In genomic region chr6:124966466-124967118, GRCm38 (mm10) we compare ENCODE assay signal across 9 mouse cellular contexts. TPM values are rescaled to one million over a fixed set of nuclear protein-coding genes. Genes with fewer than 3 reads are reported as not detected.
A peak's percentile ranks its signal among the peaks of the same experiment; 100 is the strongest.
DNase-seq lines count a peak whose midpoint lies in the region; ATAC-seq and TF ChIP-seq lines count a peak whose summit lies in the region.
"Had no signal": no experiment of that assay in that cellular context is flagged by ENCODE, and none has a peak within 500 bp of the region (broad histone marks: within the 10 kb centered on the region; RNA-seq: fewer than 3 reads in every experiment).

No protein-coding gene starts in this region.

- 93% methylated on average over 7 of the region's 7 CpGs for WGBS in lung, embryonic 14.5 days
- 98% methylated on average over 7 of the region's 7 CpGs for WGBS in hindbrain, embryonic 13.5 days
- 94% methylated on average over 7 of the region's 7 CpGs for WGBS in stomach, postnatal 0 days

- TF ChIP-seq EP300 in stomach, postnatal 0 days (optimal IDR thresholded peaks at IDR 0.05) = no peak

- peaks cover 8% of the 10 kb centered on the region; the same call in 1 of the 2 replicates for H3K4me1 ChIP-seq in lung, embryonic 14.5 days (ENCODE audit: insufficient read depth)
- H3K4me1 ChIP-seq in hindbrain, embryonic 13.5 days (replicated peaks) = peaks cover 17% of the 10 kb centered on the region
- 0 out of 2 replicates have a peak, but pooled peaks cover 6% of the 10 kb centered on the region for H3K4me1 ChIP-seq in stomach, postnatal 0 days (replicated peaks; ENCODE audit: control insufficient read depth, insufficient read depth)

- ATAC-seq in lung, embryonic 14.5 days (ENCODE audit: insufficient read depth) = no peak
- no peak for ATAC-seq in hindbrain, embryonic 13.5 days (ENCODE audit: low FRiP score)
- ATAC-seq in stomach, postnatal 0 days (ENCODE audit: low FRiP score, low TSS enrichment) = no peak

- H3K4me2 ChIP-seq in lung, embryonic 14.5 days = peak overlapping the region; percentile 75
- H3K4me2 ChIP-seq in hindbrain, embryonic 13.5 days = peak overlapping the region; percentile 94
- H3K4me2 ChIP-seq in stomach, postnatal 0 days (replicated peaks; ENCODE audit: low read depth) = peak overlapping the region; percentile 82

- TF ChIP-seq CTCF in lung, embryonic 14.5 days (IDR thresholded peaks at IDR 0.05; ENCODE audit: low read depth) = peak; percentile 47
- peak; percentile 27; the same call in 1 of the 2 replicates for TF ChIP-seq CTCF in brain, embryonic 14.5 days (IDR thresholded peaks at IDR 0.05; ENCODE audit: borderline replicate concordance, extremely low read depth, insufficient read depth, insufficient read length)
- TF ChIP-seq CTCF in stomach, postnatal 0 days (IDR thresholded peaks at IDR 0.05; ENCODE audit: low read depth) = peak; percentile 61

- H3K27me3 ChIP-seq in lung, embryonic 14.5 days (ENCODE audit: insufficient read depth, low read length) = no peaks in the 10 kb centered on the region
- 0 out of 2 replicates have a peak, but pooled peaks cover 2% of the 10 kb centered on the region for H3K27me3 ChIP-seq in hindbrain, embryonic 13.5 days
- H3K27me3 ChIP-seq in stomach, postnatal 0 days (ENCODE audit: control insufficient read depth, insufficient read depth, low read length) = no peaks in the 10 kb centered on the region

- H3K9ac ChIP-seq in lung, embryonic 14.5 days = no peak overlapping the region
- H3K9ac ChIP-seq in hindbrain, embryonic 13.5 days = peak overlapping the region; percentile 90; the same call in 1 of the 2 replicates
- H3K9ac ChIP-seq in stomach, postnatal 0 days (ENCODE audit: low read length) = no peak overlapping the region

- H3K36me3 ChIP-seq in lung, embryonic 14.5 days (ENCODE audit: insufficient read depth) = peaks cover 12% of the 10 kb centered on the region
- peaks cover 16% of the 10 kb centered on the region for H3K36me3 ChIP-seq in hindbrain, embryonic 13.5 days
- no peaks in the 10 kb centered on the region for H3K36me3 ChIP-seq in stomach, postnatal 0 days (ENCODE audit: control insufficient read depth, insufficient read depth, low read length)

- H3K9me3 ChIP-seq in lung, embryonic 14.5 days (ENCODE audit: low read depth, low read length) = no peaks in the 10 kb centered on the region; the same call in 1 of the 2 replicates
- no peaks in the 10 kb centered on the region for H3K9me3 ChIP-seq in hindbrain, embryonic 13.5 days
- H3K9me3 ChIP-seq in stomach, postnatal 0 days (ENCODE audit: control insufficient read depth, low read length) = no peaks in the 10 kb centered on the region

- peak; percentile 24 for DNase-seq in lung, embryonic 14.5 days
- no peak for DNase-seq in lung, adult 18-20 months
- no peak for DNase-seq in brain, embryonic 14.5 days (ENCODE audit: low read depth)
- peak; percentile 43 for DNase-seq in lung, postnatal 10 days
- no peak for DNase-seq in stomach, postnatal 0 days (ENCODE audit: low spot score)
- DNase-seq in gastrocnemius, postnatal 4 days (ENCODE audit: low spot score in 2 of 2) = no peak
- no peak for DNase-seq in cerebellum, postnatal 36 days

- no peak for TF ChIP-seq POLR2A in brain, embryonic 14.5 days (IDR thresholded peaks at IDR 0.05; ENCODE audit: borderline replicate concordance, extremely low read depth, insufficient read depth, insufficient read length, poor library complexity, severe bottlenecking)

- peak overlapping the region; percentile 65 for H3K4me3 ChIP-seq in lung, embryonic 14.5 days (ENCODE audit: low read depth, low read length)
- H3K4me3 ChIP-seq in hindbrain, embryonic 13.5 days = peak overlapping the region; percentile 78
- no peak overlapping the region; the same call in 1 of the 2 replicates for H3K4me3 ChIP-seq in stomach, postnatal 0 days (ENCODE audit: low read depth, low read length)

- no peak overlapping the region for H3K27ac ChIP-seq in lung, embryonic 14.5 days (ENCODE audit: low read depth)
- H3K27ac ChIP-seq in hindbrain, embryonic 13.5 days = no peak overlapping the region
- H3K27ac ChIP-seq in stomach, postnatal 0 days (replicated peaks) = no peak overlapping the region

RNA-seq across cellular contexts. Expression of gene Cops7a, which starts 1.3 kb away (rescaled TPM):
- polyA plus RNA-seq in lung, embryonic 14.5 days (2014; fragmentation: Nextera tagmentation; extraction: Ambion mirVana) = 147 and 155 TPM in 2 replicates
- polyA plus RNA-seq in brain, embryonic 14.5 days (2012; rRNA removed) = 130 and 170 TPM in 2 replicates
- polyA plus RNA-seq in hindbrain, embryonic 13.5 days (2015; fragmentation: Nextera tagmentation; extraction: Ambion mirVana) = 89.3 and 94.5 TPM in 2 replicates
- polyA plus RNA-seq in stomach, postnatal 0 days (2015; fragmentation: Nextera tagmentation; extraction: Ambion mirVana) = 114 and 121 TPM in 2 replicates
- total RNA-seq in gastrocnemius, postnatal 4 days (2021) = 10 to 100 TPM; 86.3 to 86.8 TPM

RNA-seq across cellular contexts. Expression of gene Pianp, which starts 29.9 kb away (rescaled TPM):
- polyA plus RNA-seq in lung, embryonic 14.5 days (2014; fragmentation: Nextera tagmentation; extraction: Ambion mirVana) = 0.39 and 0.59 TPM in 2 replicates
- 49.8 and 68.1 TPM in 2 replicates for polyA plus RNA-seq in brain, embryonic 14.5 days (2012; rRNA removed)
- polyA plus RNA-seq in hindbrain, embryonic 13.5 days (2015; fragmentation: Nextera tagmentation; extraction: Ambion mirVana) = 29.3 and 31.6 TPM in 2 replicates
- polyA plus RNA-seq in stomach, postnatal 0 days (2015; fragmentation: Nextera tagmentation; extraction: Ambion mirVana) = 3.1 and 4.0 TPM in 2 replicates
- under 1 TPM; 0.56 to 0.67 TPM for total RNA-seq in gastrocnemius, postnatal 4 days (2021)
- total RNA-seq: hematopoietic stem cell, adult 5-6 weeks had no signal

RNA-seq across cellular contexts. Expression of gene Mlf2, which starts 35.4 kb away (rescaled TPM):
- 390 and 401 TPM in 2 replicates for polyA plus RNA-seq in lung, embryonic 14.5 days (2014; fragmentation: Nextera tagmentation; extraction: Ambion mirVana)
- polyA plus RNA-seq in brain, embryonic 14.5 days (2012; rRNA removed) = 551 and 626 TPM in 2 replicates
- 481 and 505 TPM in 2 replicates for polyA plus RNA-seq in hindbrain, embryonic 13.5 days (2015; fragmentation: Nextera tagmentation; extraction: Ambion mirVana)
- 312 and 330 TPM in 2 replicates for polyA plus RNA-seq in stomach, postnatal 0 days (2015; fragmentation: Nextera tagmentation; extraction: Ambion mirVana)
- 100 to 1,000 TPM; 236 to 238 TPM for total RNA-seq in gastrocnemius, postnatal 4 days (2021)

RNA-seq across cellular contexts. Expression of gene Zfp384, which starts 42.4 kb away (rescaled TPM):
- polyA plus RNA-seq in lung, embryonic 14.5 days (2014; fragmentation: Nextera tagmentation; extraction: Ambion mirVana) = 13.2 and 14.8 TPM in 2 replicates
- polyA plus RNA-seq in brain, embryonic 14.5 days (2012; rRNA removed) = 107 and 118 TPM in 2 replicates
- 17.7 and 20.4 TPM in 2 replicates for polyA plus RNA-seq in hindbrain, embryonic 13.5 days (2015; fragmentation: Nextera tagmentation; extraction: Ambion mirVana)
- polyA plus RNA-seq in stomach, postnatal 0 days (2015; fragmentation: Nextera tagmentation; extraction: Ambion mirVana) = 7.0 and 7.2 TPM in 2 replicates
- 10 to 100 TPM; 28.1 to 32.8 TPM for total RNA-seq in gastrocnemius, postnatal 4 days (2021)

RNA-seq across cellular contexts. Expression of gene Ptms, which starts 46.7 kb away (rescaled TPM):
- 377 and 442 TPM in 2 replicates for polyA plus RNA-seq in lung, embryonic 14.5 days (2014; fragmentation: Nextera tagmentation; extraction: Ambion mirVana)
- 2,630 and 3,258 TPM in 2 replicates for polyA plus RNA-seq in brain, embryonic 14.5 days (2012; rRNA removed)
- polyA plus RNA-seq in hindbrain, embryonic 13.5 days (2015; fragmentation: Nextera tagmentation; extraction: Ambion mirVana) = 744 and 801 TPM in 2 replicates
- 260 and 276 TPM in 2 replicates for polyA plus RNA-seq in stomach, postnatal 0 days (2015; fragmentation: Nextera tagmentation; extraction: Ambion mirVana)
- 100 to 1,000 TPM; 395 to 409 TPM for total RNA-seq in gastrocnemius, postnatal 4 days (2021)

Comparison
In these comparisons a context has a peak if more than half of its experiments do, and no peak if none do; other contexts are left out.
1. DNase-seq: peak in lung, embryonic 14.5 days (single experiment) and lung, postnatal 10 days (single experiment); none in lung, adult 18-20 months (0 of 2), brain, embryonic 14.5 days (single experiment), stomach, postnatal 0 days (single experiment), gastrocnemius, postnatal 4 days (0 of 2) and cerebellum, postnatal 36 days (0 of 2).
2. Peak in every context shown above with its lines, with median percentiles within 50 percentile points of each other: H3K4me2 ChIP-seq and CTCF ChIP-seq.